Mouse (Mus musculus) midbrain, postnatal 0 days (tissue): ENCODE results near the gene Gm815. TPM values are rescaled to one million over a fixed set of nuclear protein-coding genes. Genes with fewer than 3 reads are reported as not detected.

ENCODE experiments used
- ATAC-seq: fragments of 200-750 bp; cut with Nextera tagmentation; 2 replicates; pipeline ENCODE4 v1.8.0; 2017; ENCODE audit warnings: moderate number of reproducible peaks, mild to moderate bottlenecking, moderate TSS enrichment, moderate library complexity; ENCODE audit not compliant: low FRiP score
- DNase-seq: peaks from one replicate; pipeline ENCODE4 v3.0.0-alpha.2; 2015; ENCODE audit warnings: low spot score
- H3K27ac ChIP-seq: fragments of 300-500 bp; sonication (generic); 2 replicates; pipeline ENCODE4 v1.5.1; 2014; ENCODE audit warnings: low read depth, mild to moderate bottlenecking, low read length, mixed read lengths
- H3K27me3 ChIP-seq: fragments of 300-500 bp; sonication (generic); 2 replicates; pipeline ENCODE4 v1.6.1; 2014; ENCODE audit warnings: low read length, control low read depth, mixed read lengths; ENCODE audit not compliant: insufficient read depth
- H3K36me3 ChIP-seq: fragments of 300-500 bp; sonication (generic); 2 replicates; pipeline ENCODE4 v1.6.1; 2014; ENCODE audit warnings: low read length, control low read depth, mixed read lengths; ENCODE audit not compliant: insufficient read depth
- H3K4me1 ChIP-seq: fragments of 300-500 bp; sonication (generic); 2 replicates; pipeline ENCODE4 v1.6.1; 2014; ENCODE audit warnings: mild to moderate bottlenecking, control low read depth, antibody characterized with exemption, low read length, mixed read lengths; ENCODE audit not compliant: insufficient read depth
- H3K4me2 ChIP-seq: fragments of 300-500 bp; sonication (generic); 2 replicates; pipeline ENCODE4 v1.6.1; 2014; ENCODE audit warnings: low read depth, mild to moderate bottlenecking, low read length, mixed read lengths; ENCODE audit not compliant: poor library complexity, severe bottlenecking
- H3K4me3 ChIP-seq: fragments of 300-500 bp; sonication (generic); 2 replicates; pipeline ENCODE4 v1.5.1; 2014; ENCODE audit warnings: low read depth, mild to moderate bottlenecking, low read length, moderate library complexity
- H3K9ac ChIP-seq: fragments of 300-500 bp; sonication (generic); replicated peaks from 2 replicates; pipeline ENCODE4 v1.6.1; 2014; ENCODE audit warnings: mild to moderate bottlenecking, low read length, moderate library complexity, mixed read lengths; ENCODE audit not compliant: poor library complexity, severe bottlenecking
- H3K9me3 ChIP-seq: fragments of 300-500 bp; sonication (generic); 2 replicates; pipeline ENCODE4 v1.6.1; 2016; ENCODE audit warnings: low read length, control low read depth
- CTCF ChIP-seq: IDR thresholded peaks from 2 replicates; pipeline ENCODE4 v1.5.1; 2016; ENCODE audit warnings: antibody characterized with exemption, mild to moderate bottlenecking
- WGBS: fragments of 180-500 bp; shearing (Covaris S2); extraction: QIAGEN DNeasy Blood & Tissue Kit; methylation state at CpG from one replicate; pipeline ENCODE4 v1.1.7; 2014; 5-methylcytosine and 5-hydroxymethylcytosine counted together
- polyA plus RNA-seq: library from polyadenylated mRNA; unstranded; fragments of >200 nt; fragmentation: Nextera tagmentation; extraction: Ambion mirVana; gene quantifications from 2 replicates; pipeline ENCODE4 v1.2.1, GENCODE M21; 2015
- total RNA-seq: library from RNA; depleted of rRNA; stranded (reverse); fragments of >200 nt; gene quantifications from 2 replicates; pipeline ENCODE4 v1.2.3, GENCODE M21; 2014; rRNA removed

Gm815 gene
- total RNA-seq (not detected in 2 replicates), polyA plus RNA-seq (not detected in 2 replicates)

DNA sequence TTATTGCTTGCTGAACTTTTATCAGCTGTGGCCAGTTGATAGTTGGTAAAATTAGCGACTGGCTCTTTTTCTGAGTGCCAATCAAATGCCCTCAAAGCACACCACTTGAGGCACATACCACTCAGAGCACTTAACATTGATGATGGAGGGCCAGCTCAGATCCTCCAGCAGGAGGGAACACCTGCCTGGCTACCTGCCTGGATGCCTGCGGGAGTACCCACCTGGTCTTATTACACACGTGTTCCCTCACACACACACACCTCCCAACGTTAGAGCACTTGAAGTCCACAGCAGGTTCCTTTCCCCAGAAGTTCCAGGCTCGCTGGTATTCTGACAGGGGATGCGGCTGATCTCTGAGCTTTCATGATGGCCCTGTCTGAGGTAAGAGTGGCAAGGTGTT lies at the start of gene Gm815:
Gm815 (plus strand) TSS at position 266 of the 400 bp plus-strand sequence.
- ATAC-seq (no peak), DNase-seq (no peak)
- Histone ChIP-seq H3K4me2 (no peak within 1 kb of the TSS), H3K9ac (no peak within 1 kb of the TSS), H3K4me1 (no peaks in the 10 kb centered on the region), H3K4me3 (no peak within 1 kb of the TSS), H3K9me3 (no peaks in the 10 kb centered on the region), H3K36me3 (no peaks in the 10 kb centered on the region), H3K27ac (no peak within 1 kb of the TSS), H3K27me3 (no peaks in the 10 kb centered on the region)
- no peak for TF ChIP-seq CTCF
- WGBS, result 82% methylated on average over 6 of the region's 6 CpGs

- Histone ChIP-seq H3K4me1 (no peaks in the 10 kb centered on the region), H3K4me3 (no peak overlapping the region), H3K4me2 (no peak overlapping the region), H3K27me3 (no peaks in the 10 kb centered on the region), H3K9ac (no peak overlapping the region), H3K27ac (no peak overlapping the region), H3K9me3 (no peaks in the 10 kb centered on the region), H3K36me3 (no peaks in the 10 kb centered on the region)
- ATAC-seq (no peak), DNase-seq (no peak)
- WGBS, result 86% methylated on average over 1 of the region's 1 CpGs
- TF ChIP-seq CTCF, result no peak
Measured at GRCm38 (mm10) chr19:26837626-26838025, 48.1 kb upstream of the Gm815 start.

DNA sequence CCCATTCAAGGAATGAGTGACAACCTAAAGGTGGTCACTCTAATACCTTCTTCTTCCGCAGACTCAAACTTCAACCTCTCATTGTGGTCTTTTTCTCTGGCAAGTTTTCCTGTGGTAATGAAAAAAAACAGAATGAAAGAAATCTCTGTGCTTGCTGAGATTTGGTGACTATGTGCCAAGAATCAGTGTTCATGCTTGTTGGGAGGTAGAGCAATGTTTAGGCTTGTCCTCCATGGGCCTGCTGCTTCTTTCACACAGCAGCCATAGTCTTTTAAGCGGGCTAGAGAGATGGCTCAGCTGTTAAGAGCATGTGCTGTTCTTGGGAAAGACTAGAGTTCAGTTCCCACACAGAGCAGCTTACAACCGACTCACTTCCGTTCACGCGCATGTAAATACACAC lies 41.8 kb upstream of the Gm815 start:
- H3K4me1 ChIP-seq, result peaks cover 6% of the 10 kb centered on the region; the same call in 1 of the 2 replicates
- no peaks in the 10 kb centered on the region for H3K27me3 ChIP-seq
- no peak overlapping the region for H3K27ac ChIP-seq
- H3K9me3 ChIP-seq, result no peaks in the 10 kb centered on the region
- ATAC-seq, result no peak
- H3K4me2 ChIP-seq, result no peak overlapping the region
- WGBS, result 64% methylated on average over 6 of the region's 6 CpGs
- H3K9ac ChIP-seq, result no peak overlapping the region
- no peaks in the 10 kb centered on the region for H3K36me3 ChIP-seq
- no peak for TF ChIP-seq CTCF
- no peak for DNase-seq
- H3K4me3 ChIP-seq, result no peak overlapping the region

- WGBS, result 7% methylated on average over 8 of the region's 8 CpGs
- Histone ChIP-seq H3K27me3 (no peaks in the 10 kb centered on the region), H3K9ac (no peak overlapping the region), H3K36me3 (no peaks in the 10 kb centered on the region), H3K9me3 (no peaks in the 10 kb centered on the region), H3K27ac (peak overlapping the region; percentile 84), H3K4me1 (peaks cover 6% of the 10 kb centered on the region; the same call in 1 of the 2 replicates), H3K4me3 (no peak overlapping the region), H3K4me2 (peak overlapping the region; percentile 42; the same call in 1 of the 2 replicates)
- no peak for TF ChIP-seq CTCF
- DNase-seq, result peak; percentile 77
- ATAC-seq, result peak; percentile 53; the same call in 1 of the 2 replicates
Measured at GRCm38 (mm10) chr19:26844813-26845212, 40.9 kb upstream of the Gm815 start.

- TF ChIP-seq CTCF, result no peak
- WGBS, result under 1% methylated on average over 16 of the region's 16 CpGs
- H3K4me3 ChIP-seq, result peak overlapping the region; percentile 32
- DNase-seq (peak; percentile 98), ATAC-seq (peak; percentile 93)
- no peaks in the 10 kb centered on the region for H3K9me3 ChIP-seq
- no peaks in the 10 kb centered on the region for H3K36me3 ChIP-seq
- no peaks in the 10 kb centered on the region for H3K27me3 ChIP-seq
- peak overlapping the region; percentile 42 for H3K4me2 ChIP-seq
- H3K4me1 ChIP-seq, result peaks cover 6% of the 10 kb centered on the region; the same call in 1 of the 2 replicates
- H3K9ac ChIP-seq, result peak overlapping the region; percentile 25
- H3K27ac ChIP-seq, result peak overlapping the region; percentile 84
Measured at GRCm38 (mm10) chr19:26845276-26846016, 40.2 kb upstream of the Gm815 start.

DNA sequence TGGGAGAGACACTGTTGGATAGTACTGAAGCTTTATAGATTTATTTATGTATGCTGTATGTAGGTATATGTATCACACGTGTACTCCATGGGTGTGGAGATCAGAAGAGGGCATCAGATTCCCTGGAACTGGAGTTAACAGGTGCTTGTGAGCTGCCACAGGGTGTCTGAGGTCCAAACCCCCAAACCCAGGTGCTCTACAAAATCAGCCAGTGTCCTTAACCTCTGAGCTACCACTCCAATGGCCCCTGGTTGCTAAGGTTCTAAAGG lies 39.7 kb upstream of the Gm815 start:
- Histone ChIP-seq H3K4me1 (peaks cover 6% of the 10 kb centered on the region; the same call in 1 of the 2 replicates), H3K4me3 (peak overlapping the region; percentile 32), H3K9me3 (no peaks in the 10 kb centered on the region), H3K4me2 (peak overlapping the region; percentile 42), H3K27me3 (no peaks in the 10 kb centered on the region), H3K36me3 (no peaks in the 10 kb centered on the region), H3K27ac (peak overlapping the region; percentile 84), H3K9ac (peak overlapping the region; percentile 25)
- ATAC-seq (peak; percentile 12; the same call in 1 of the 2 replicates), DNase-seq (no peak)
- TF ChIP-seq CTCF, result no peak
- WGBS, result 0% methylated on average over 1 of the region's 1 CpGs
